Mouse (Mus musculus): ENCODE results near the gene Sox2. TPM values are rescaled to one million over a fixed set of nuclear protein-coding genes. Genes with fewer than 3 reads are reported as not detected.

Sox2 gene
- total RNA-seq, 2 experiments from 2014 or later, result 47.2 to 53.7 TPM

DNA sequence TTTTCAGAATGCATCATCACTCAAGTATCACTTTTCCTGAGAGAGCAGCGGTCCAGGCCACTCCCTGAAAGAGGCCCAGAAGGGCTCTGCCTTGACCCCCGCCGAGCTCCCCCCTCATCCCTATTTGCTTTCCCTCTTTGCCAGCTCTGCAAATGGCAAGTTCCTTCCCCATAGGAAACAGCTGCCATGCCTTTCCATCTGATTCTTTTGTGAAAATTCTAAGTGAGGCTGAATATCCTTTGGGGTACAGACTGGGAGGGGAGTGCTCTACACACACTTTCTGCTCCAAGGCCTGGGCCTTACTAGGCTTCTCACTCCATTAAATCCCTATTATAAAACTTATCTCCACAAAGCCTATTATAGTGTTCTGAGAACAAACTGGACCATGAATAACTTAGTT lies 29.7 kb downstream of the Sox2 start:
- no peak for DNase-seq (ENCODE audit: extremely low spot score in 1 of 2, low spot score in 1 of 2)

DNA sequence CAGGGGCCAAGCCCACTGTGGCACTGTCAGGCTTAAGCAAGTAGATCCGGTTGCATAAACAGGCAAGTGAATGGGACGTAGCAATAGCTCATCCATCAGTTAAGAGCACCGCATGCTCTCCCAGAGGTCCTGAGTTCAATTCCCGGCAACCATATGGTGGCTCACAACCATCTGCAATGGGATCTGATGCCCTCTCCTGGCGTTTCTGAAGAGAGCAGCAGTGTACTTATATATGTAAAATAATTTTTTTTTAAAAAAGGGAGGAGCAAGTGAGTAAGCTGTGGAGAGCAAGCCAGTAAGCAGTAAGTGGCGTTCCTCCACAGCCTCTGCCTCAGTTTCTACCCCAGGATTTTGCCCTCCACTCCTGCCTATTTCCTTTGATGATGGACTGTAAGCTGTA lies 37.9 kb downstream of the Sox2 start:
- DNase-seq (ENCODE audit: extremely low spot score in 1 of 2, low spot score in 1 of 2), result no peak

DNA sequence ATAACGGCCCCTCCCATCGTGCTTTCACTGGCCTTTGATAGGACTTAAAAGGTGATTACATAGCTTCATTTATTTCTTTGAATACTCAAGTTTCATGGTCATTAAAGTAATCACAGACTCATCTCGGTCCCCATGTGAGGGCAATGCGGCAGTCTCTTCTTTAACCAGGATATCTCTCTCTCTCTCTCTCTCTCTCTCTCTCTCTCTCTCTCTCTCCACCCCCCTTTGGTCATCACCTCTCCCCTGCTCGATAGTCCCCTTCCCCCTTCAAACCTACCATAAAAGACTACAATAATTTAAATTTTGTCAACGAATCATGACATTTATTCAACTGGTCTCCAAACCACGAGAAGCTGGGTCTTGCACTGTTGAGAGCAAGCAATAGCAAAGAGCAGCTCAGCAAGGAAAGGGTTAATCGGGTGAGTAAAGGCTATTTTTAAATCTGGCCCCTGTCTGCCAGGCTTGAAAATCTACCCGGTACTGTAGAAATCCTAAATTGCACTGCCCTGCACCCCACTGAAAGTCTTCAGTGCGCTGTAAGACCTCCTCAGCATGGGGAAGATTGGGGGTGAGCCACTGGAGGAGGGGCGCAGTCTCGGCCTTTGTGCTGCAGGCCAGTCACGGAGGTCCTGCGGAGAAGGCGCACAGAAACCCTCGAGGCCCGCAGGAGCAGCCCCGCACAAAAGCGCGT lies 41.6 kb downstream of the Sox2 start:
- no peak for DNase-seq (ENCODE audit: extremely low spot score in 1 of 2, low spot score in 1 of 2)

DNA sequence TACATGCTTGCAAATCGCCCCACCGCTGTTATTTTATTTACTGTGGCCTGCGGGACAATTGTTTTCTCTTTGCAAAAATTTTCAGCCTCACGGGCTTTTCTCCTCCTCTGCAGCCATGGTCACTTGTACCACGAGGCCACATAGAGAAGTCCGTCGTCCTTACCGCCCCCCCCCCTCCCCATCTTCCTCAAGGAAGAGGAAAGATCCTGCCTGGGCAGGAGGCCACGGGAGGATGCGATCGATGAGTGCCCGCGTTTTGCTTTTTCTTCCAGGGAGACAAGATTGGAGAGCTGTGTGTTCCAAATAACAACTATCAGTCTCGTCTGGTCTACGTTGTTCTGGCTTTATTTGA lies 42.2 kb downstream of the Sox2 start:
- DNase-seq (ENCODE audit: extremely low spot score in 1 of 2, low spot score in 1 of 2), result no peak

Small RNA genes lying within 50 kb of the gene (microRNA-seq; reads per million reads assigned to microRNA genes)
- gene Mir1897, result 0 reads per million in 2 experiments
